Mouse (Mus musculus): ENCODE measurements around the gene Lemd2.
A peak's percentile ranks its signal among the peaks of the same experiment; 100 is the strongest.

- TF ChIP-seq POLR2A (IDR thresholded peaks at IDR 0.05; ENCODE audit: borderline replicate concordance, control insufficient read depth, low read depth, low read length) (peak; percentile 89; the same call in 1 of the 2 replicates), CTCF (IDR thresholded peaks at IDR 0.05; ENCODE audit: control insufficient read depth, insufficient read depth, low read length) (no peak)
Measured at GRCm38 (mm10) chr17:27204075-27204909, at the start of gene Lemd2.
